Comparison of ENCODE assay signal across 23 mouse cellular contexts in the genomic region with DNA sequence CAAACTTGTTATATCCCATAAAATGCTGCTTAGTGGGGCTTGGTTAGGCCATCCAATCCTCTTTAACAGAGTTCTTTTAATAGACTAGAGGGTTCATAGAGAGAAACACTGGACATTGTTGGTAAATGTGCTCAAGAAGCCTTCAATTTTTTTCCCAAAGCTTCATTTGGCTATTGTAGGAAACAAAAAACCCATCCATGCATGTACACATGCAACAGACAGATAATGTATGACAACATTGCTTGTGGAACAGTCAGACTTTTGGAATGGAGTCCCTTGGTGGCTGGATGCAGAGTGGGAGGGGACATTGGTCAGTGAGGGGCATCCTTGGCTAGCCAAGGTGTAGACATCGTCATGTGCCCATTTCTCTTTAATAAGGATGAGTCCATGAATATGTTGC.
DNase-seq lines count a peak whose midpoint lies in the region.
"Had no signal": no experiment of that assay in that cellular context is flagged by ENCODE, and none has a peak within 500 bp of the region (broad histone marks: within the 10 kb centered on the region; RNA-seq: fewer than 3 reads in every experiment).

No protein-coding gene starts in this region.

- no peaks in the 10 kb centered on the region for H3K36me3 ChIP-seq in heart, embryonic 10.5 days
- H3K36me3 ChIP-seq: embryonic facial prominence, embryonic 13.5 days; embryonic facial prominence, embryonic 15.5 days; forebrain, embryonic 10.5 days; forebrain, embryonic 12.5 days; G1E had no signal

- no peak overlapping the region for H3K4me3 ChIP-seq in heart, embryonic 10.5 days
- H3K4me3 ChIP-seq: embryonic facial prominence, embryonic 13.5 days; embryonic facial prominence, embryonic 15.5 days; erythroblast, embryonic 14.5 days; forebrain, embryonic 10.5 days; forebrain, embryonic 12.5 days had no signal

- peak; percentile 1 for DNase-seq in heart, adult 11 months
- no peak for DNase-seq in heart, embryonic 10.5 days (ENCODE audit: low spot score)
- DNase-seq in Muller cell, postnatal 12 days (ENCODE audit: inconsistent ontology term): peak; percentile 65
- DNase-seq in retina, postnatal 1 day: peak; percentile 80
- DNase-seq in lung, postnatal 10 days: no peak
- DNase-seq: adrenal gland, adult 2 months; adrenal gland, postnatal 10 days; adrenal gland, postnatal 25 days; B cell, adult 2 months; cerebellum, adult 11 months; cerebellum, adult 18-20 months; cerebellum, adult 8-10 months; cerebellum, adult 9-11 months; cerebellum, postnatal 14 days; cerebellum, postnatal 36 days; embryo, embryonic 11 days had no signal

- H3K9me3 ChIP-seq in heart, embryonic 10.5 days: no peaks in the 10 kb centered on the region
- H3K9me3 ChIP-seq: embryonic facial prominence, embryonic 13.5 days; embryonic facial prominence, embryonic 15.5 days; forebrain, embryonic 10.5 days; forebrain, embryonic 12.5 days had no signal

- no peaks in the 10 kb centered on the region; the same call in 1 of the 2 replicates for H3K4me1 ChIP-seq in heart, embryonic 10.5 days
- H3K4me1 ChIP-seq: embryonic facial prominence, embryonic 15.5 days had no signal

- WGBS in heart, embryonic 10.5 days: 90% methylated on average over 1 of the region's 1 CpGs

- no peaks in the 10 kb centered on the region for H3K27me3 ChIP-seq in heart, embryonic 10.5 days (ENCODE audit: insufficient read depth, poor library complexity, severe bottlenecking)
- H3K27me3 ChIP-seq: CH12.LX; embryonic facial prominence, embryonic 13.5 days; embryonic facial prominence, embryonic 15.5 days; forebrain, embryonic 12.5 days had no signal

- H3K27ac ChIP-seq in heart, embryonic 10.5 days: no peak overlapping the region
- H3K27ac ChIP-seq: embryonic facial prominence, embryonic 13.5 days; embryonic facial prominence, embryonic 15.5 days had no signal

Comparison
In these comparisons a context has a peak if more than half of its experiments do, and no peak if none do; other contexts are left out.
1. DNase-seq: peak in heart, adult 11 months (single experiment), Muller cell, postnatal 12 days (single experiment) and retina, postnatal 1 day (single experiment); none in heart, embryonic 10.5 days (single experiment) and lung, postnatal 10 days (single experiment).